Mouse (Mus musculus): Measurements from ENCODE around the gene Tmem266.

The Tmem266 gene

GRCm38 (mm10) chr9:55450035-55450434, 123.3 kb downstream of the Tmem266 start:
- DNase-seq (ENCODE audit: low spot score in 2 of 2) = no peak

- no peak for DNase-seq (ENCODE audit: low spot score in 2 of 2)
Observed at GRCm38 (mm10) chr9:55451426-55451825, 124.7 kb downstream of the Tmem266 start.

GRCm38 (mm10) chr9:55452906-55453305, 126.2 kb downstream of the Tmem266 start:
- no peak for DNase-seq (ENCODE audit: low spot score in 2 of 2)

DNA sequence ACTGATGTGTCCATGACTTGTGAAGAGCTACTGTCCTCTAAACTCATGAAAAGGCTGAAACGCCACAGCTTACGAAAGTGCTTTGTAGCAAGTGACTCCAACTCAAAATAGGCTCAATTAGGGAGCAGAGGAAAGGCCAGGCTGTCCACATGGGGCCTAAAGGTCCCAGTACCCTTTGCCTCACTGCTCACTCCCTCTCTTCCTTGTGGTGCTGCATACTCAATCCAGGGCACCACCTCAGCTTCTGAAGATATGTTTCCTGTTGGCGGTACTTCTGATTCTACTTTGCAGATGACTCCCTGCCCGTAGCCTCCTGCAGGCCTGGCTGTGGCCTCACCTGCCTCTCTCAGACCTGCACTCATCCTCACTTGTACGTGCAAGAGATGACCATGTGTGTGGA, 126.7 kb downstream of the Tmem266 start:
- no peak for DNase-seq (ENCODE audit: low spot score in 2 of 2)

DNA sequence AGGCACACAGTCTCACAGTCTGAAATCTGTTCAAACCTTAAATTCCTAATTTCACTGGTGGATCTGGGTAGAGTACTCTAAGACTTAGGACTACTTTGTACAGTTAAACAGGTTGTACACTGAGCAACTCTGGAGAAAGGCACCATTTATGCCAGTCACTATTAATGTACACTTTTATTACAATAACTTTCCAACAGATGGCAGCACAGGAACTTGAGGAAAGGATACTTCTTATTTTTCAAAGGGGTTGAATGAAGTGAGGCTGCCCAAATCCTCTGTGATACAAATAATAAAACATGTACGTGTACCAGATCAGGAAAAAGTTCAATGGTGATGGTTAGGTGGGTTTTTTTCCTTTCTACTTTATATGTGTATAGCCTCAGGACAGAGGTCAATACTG, 141.7 kb downstream of the Tmem266 start:
- DNase-seq (ENCODE audit: low spot score in 2 of 2) = peak in 1 of 2 experiments; percentile 12

- no peak for DNase-seq (ENCODE audit: low spot score in 2 of 2)
Observed at GRCm38 (mm10) chr9:55476084-55476483, 149.4 kb downstream of the Tmem266 start.

DNA sequence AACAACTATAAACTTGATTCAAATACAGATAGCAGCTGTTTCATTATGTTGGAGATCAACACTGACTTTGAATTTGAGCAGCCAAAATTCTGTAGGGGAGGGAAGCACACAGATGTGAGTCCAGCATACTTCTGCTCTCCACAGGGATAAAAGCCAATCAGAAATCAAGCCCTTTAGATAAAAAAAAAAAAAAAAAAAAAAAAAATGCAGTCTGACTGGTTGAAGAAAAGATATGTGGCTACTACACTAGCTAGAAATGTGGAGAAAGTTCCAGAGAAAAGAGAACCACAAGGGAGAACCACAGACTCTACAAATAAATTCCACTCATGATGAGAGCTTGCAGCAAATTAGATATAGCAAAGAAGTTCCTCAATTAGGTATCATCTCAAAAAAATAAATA, 152.0 kb downstream of the Tmem266 start:
- no peak for DNase-seq (ENCODE audit: low spot score in 2 of 2)

DNA sequence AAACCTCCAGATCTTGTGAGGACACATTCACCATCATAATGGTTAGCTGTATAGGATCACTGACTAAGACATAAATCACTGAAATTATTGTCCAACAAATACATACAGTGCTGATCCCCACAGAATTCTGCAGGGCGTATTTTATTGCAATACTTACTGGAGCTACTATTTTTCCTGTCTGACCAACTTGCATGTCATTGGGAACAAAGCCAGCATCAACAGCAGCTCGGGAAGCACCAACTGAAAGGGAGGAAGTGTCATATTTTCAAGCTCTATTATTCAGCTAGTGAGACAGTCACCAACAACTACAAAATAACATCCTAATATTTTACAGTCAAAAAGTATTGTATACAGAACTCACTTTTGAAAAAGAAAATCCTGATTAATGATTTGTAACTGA, 155.4 kb downstream of the Tmem266 start:
- DNase-seq (ENCODE audit: low spot score in 2 of 2) = no peak

Data from thymus, postnatal 10 days (tissue).